Mouse (Mus musculus): Measurements from ENCODE around the gene Safb2. TPM values are rescaled to one million over a fixed set of nuclear protein-coding genes. Genes with fewer than 3 reads are reported as not detected.

Gene Safb2
- polyA plus RNA-seq, 2 experiments = 16.8 to 40.2 TPM

DNA sequence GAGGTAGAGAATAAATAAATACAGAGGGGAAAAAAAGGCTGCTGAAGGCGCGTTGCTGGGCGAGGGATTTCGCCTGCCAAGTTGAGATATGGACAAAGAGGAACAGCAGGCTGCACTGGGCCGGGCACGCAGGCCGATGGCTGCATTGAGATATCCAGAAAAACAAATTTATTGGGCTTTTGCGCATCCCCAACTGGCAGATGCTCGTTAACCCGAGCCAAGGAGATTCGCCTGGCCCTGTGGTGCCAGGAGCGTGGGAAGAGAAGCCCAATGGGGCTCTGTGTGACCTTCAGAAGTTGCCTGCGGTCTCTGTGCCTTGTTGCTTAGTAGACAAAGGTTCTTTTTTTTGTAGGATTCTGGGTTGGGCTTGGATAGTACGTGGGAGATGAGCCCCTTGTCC is 48.2 kb downstream of the Safb2 start:
- no peak for TF ChIP-seq EP300 (IDR thresholded peaks at IDR 0.05; ENCODE audit: low read depth)
- TF ChIP-seq CTCF (IDR thresholded peaks at IDR 0.05; ENCODE audit: low read depth) = no peak
- H3K9me3 ChIP-seq (ENCODE audit: control insufficient read depth, low read length) = no peaks in the 10 kb centered on the region
- H3K4me2 ChIP-seq (ENCODE audit: low read depth) = no peak overlapping the region
- no peak for DNase-seq (ENCODE audit: low read depth in 3 of 3, low spot score in 3 of 3)
- no peaks in the 10 kb centered on the region for H3K27me3 ChIP-seq (ENCODE audit: control insufficient read depth, insufficient read depth, low read length)
- H3K4me1 ChIP-seq (replicated peaks; ENCODE audit: control insufficient read depth in 2 of 2, insufficient read depth in 2 of 2, low read length in 1 of 2) = no peaks in the 10 kb centered on the region
- H3K36me3 ChIP-seq (replicated peaks; ENCODE audit: control insufficient read depth, insufficient read depth, low read depth) = no peaks in the 10 kb centered on the region
- ATAC-seq (ENCODE audit: insufficient read depth) = no peak
- no peak overlapping the region for H3K9ac ChIP-seq (replicated peaks)
- H3K27ac ChIP-seq = no peak overlapping the region
- 45% methylated on average over 14 of the region's 14 CpGs for WGBS (ENCODE audit: insufficient replicate concordance)
- no peak overlapping the region for H3K4me3 ChIP-seq (ENCODE audit: insufficient read depth in 1 of 2, low read depth in 2 of 2, low read length in 2 of 2)

DNA sequence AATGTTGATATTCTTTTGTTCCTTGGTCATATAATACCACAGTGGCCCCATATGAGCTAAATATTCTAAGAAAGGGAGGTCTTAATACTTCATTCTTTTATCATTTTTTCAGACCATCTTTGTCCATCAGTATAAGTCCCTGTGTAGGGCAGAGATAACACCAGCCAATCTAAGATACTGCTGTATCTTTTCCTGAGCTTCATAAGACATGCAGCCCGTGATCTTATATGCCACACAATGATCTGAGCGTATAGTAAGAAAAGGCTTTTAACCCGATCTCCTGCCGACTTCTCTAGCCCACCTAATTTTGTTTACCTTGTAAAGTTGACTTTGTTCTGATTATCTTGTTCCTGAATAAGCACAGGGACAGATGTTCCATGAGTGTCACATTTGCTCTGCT is 59.4 kb downstream of the Safb2 start:
- Histone ChIP-seq H3K9ac (replicated peaks) (no peak overlapping the region), H3K36me3 (replicated peaks; ENCODE audit: control insufficient read depth, insufficient read depth, low read depth) (no peaks in the 10 kb centered on the region), H3K27ac (no peak overlapping the region), H3K4me2 (ENCODE audit: low read depth) (no peak overlapping the region), H3K4me1 (replicated peaks; ENCODE audit: control insufficient read depth in 2 of 2, insufficient read depth in 2 of 2, low read length in 1 of 2) (no peaks in the 10 kb centered on the region), H3K9me3 (ENCODE audit: control insufficient read depth, low read length) (no peaks in the 10 kb centered on the region), H3K27me3 (ENCODE audit: control insufficient read depth, insufficient read depth, low read length) (no peaks in the 10 kb centered on the region), H3K4me3 (ENCODE audit: insufficient read depth in 1 of 2, low read depth in 2 of 2, low read length in 2 of 2) (no peak overlapping the region)
- 37% methylated on average over 4 of the region's 4 CpGs for WGBS (ENCODE audit: insufficient replicate concordance)
- ATAC-seq (ENCODE audit: insufficient read depth) (no peak), DNase-seq (ENCODE audit: low read depth in 3 of 3, low spot score in 3 of 3) (no peak)
- TF ChIP-seq EP300 (IDR thresholded peaks at IDR 0.05; ENCODE audit: low read depth) (no peak), CTCF (IDR thresholded peaks at IDR 0.05; ENCODE audit: low read depth) (no peak)

DNA sequence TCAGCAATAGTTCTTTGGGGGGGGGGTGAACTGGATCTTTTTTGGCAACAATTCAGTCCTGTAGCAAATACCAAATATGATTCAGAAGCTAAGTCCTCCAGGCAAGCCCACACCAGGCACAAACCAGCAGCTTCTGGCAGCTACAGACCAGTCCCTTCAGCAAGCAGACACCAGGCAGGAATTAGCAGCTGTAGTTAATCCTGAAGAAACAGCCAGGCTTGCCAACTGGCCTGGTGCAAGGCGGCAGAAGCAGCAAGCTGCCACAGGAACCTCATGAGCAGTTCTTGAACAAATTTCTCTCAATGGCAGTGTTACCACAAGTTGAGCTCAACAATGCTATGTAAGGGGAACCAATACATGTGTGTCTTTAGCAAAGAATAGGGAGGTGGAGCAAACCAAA is 61.6 kb downstream of the Safb2 start:
- H3K4me2 ChIP-seq (ENCODE audit: low read depth) = no peak overlapping the region
- no peak for ATAC-seq (ENCODE audit: insufficient read depth)
- TF ChIP-seq EP300 (IDR thresholded peaks at IDR 0.05; ENCODE audit: low read depth) (no peak), CTCF (IDR thresholded peaks at IDR 0.05; ENCODE audit: low read depth) (no peak)
- WGBS (ENCODE audit: insufficient replicate concordance) = 42% methylated on average over 1 of the region's 1 CpGs
- no peaks in the 10 kb centered on the region for H3K36me3 ChIP-seq (replicated peaks; ENCODE audit: control insufficient read depth, insufficient read depth, low read depth)
- DNase-seq (ENCODE audit: low read depth in 3 of 3, low spot score in 3 of 3) = no peak
- H3K9ac ChIP-seq (replicated peaks) = no peak overlapping the region
- H3K27ac ChIP-seq = no peak overlapping the region
- H3K4me1 ChIP-seq (replicated peaks; ENCODE audit: control insufficient read depth in 2 of 2, insufficient read depth in 2 of 2, low read length in 1 of 2) = no peaks in the 10 kb centered on the region
- H3K9me3 ChIP-seq (ENCODE audit: control insufficient read depth, low read length) = no peaks in the 10 kb centered on the region
- H3K27me3 ChIP-seq (ENCODE audit: control insufficient read depth, insufficient read depth, low read length) = no peaks in the 10 kb centered on the region
- no peak overlapping the region for H3K4me3 ChIP-seq (ENCODE audit: insufficient read depth in 1 of 2, low read depth in 2 of 2, low read length in 2 of 2)

DNA sequence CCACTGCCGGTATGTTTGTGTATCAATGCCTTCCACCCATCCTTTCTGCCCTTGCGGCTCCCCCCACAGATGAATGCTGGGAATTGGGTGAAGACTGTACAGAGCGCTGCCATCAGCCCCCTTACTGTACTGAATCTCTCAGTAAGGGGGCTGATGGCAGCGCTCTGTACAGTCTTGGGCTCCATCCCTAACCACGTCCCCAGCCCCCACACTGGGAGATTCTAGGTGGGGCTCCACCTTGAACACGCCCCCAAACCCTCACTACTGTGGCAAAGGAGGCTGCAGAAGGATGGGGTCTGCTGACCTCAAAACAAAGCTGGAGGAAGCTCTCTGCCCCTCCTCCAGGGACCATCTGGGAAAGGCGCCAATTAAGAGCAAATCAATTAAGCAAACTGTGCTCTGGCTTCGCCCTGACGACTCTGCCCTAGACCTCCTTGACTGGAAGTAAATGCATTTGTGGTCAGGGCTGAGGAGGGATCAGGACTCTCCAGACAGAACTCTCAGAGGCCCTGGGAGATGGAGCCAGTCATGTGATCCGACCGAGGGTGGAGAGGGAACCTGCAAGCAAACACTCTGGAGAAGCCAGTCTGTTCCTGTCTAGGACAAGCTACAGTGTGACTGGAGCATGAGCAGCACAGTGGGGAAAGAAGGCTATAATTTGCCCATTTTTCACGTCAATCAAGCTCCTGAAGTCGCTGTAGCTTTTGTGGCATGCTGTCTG is 68.5 kb downstream of the Safb2 start:
- Histone ChIP-seq H3K27ac (no peak overlapping the region), H3K4me1 (replicated peaks; ENCODE audit: control insufficient read depth in 2 of 2, insufficient read depth in 2 of 2, low read length in 1 of 2) (no peaks in the 10 kb centered on the region), H3K4me3 (ENCODE audit: insufficient read depth in 1 of 2, low read depth in 2 of 2, low read length in 2 of 2) (no peak overlapping the region), H3K36me3 (replicated peaks; ENCODE audit: control insufficient read depth, insufficient read depth, low read depth) (no peaks in the 10 kb centered on the region), H3K27me3 (ENCODE audit: control insufficient read depth, insufficient read depth, low read length) (peaks cover 37% of the 10 kb centered on the region), H3K9me3 (ENCODE audit: control insufficient read depth, low read length) (no peaks in the 10 kb centered on the region), H3K4me2 (ENCODE audit: low read depth) (no peak overlapping the region), H3K9ac (replicated peaks) (no peak overlapping the region)
- WGBS (ENCODE audit: insufficient replicate concordance) = 16% methylated on average over 13 of the region's 13 CpGs
- ATAC-seq (ENCODE audit: insufficient read depth) (no peak), DNase-seq (ENCODE audit: low read depth in 3 of 3, low spot score in 3 of 3) (no peak)
- TF ChIP-seq EP300 (IDR thresholded peaks at IDR 0.05; ENCODE audit: low read depth) (no peak), CTCF (IDR thresholded peaks at IDR 0.05; ENCODE audit: low read depth) (no peak)

DNA sequence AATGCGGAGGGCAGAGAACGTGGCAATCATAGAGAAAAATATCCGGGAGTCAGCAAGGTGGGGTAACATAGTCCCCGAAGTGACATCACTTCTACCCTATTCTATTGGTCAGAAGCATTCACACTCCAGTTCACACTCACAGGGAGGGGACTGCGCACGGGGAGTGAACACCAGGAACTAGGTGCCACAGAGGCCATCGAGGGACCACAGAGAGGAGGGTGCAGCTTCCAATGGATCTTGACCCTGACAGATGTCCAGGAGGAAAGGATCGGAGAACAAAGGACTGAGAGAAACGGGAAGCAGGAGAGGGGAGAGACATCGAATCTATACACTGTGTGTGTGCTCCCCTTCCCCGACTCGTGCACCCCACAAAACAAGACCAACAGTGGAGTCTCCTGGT is 69.5 kb downstream of the Safb2 start:
- no peak for TF ChIP-seq EP300 (IDR thresholded peaks at IDR 0.05; ENCODE audit: low read depth)
- no peak for TF ChIP-seq CTCF (IDR thresholded peaks at IDR 0.05; ENCODE audit: low read depth)
- 40% methylated on average over 12 of the region's 12 CpGs for WGBS (ENCODE audit: insufficient replicate concordance)
- peaks cover 47% of the 10 kb centered on the region for H3K27me3 ChIP-seq (ENCODE audit: control insufficient read depth, insufficient read depth, low read length)
- no peak overlapping the region for H3K9ac ChIP-seq (replicated peaks)
- no peak for ATAC-seq (ENCODE audit: insufficient read depth)
- no peaks in the 10 kb centered on the region for H3K36me3 ChIP-seq (replicated peaks; ENCODE audit: control insufficient read depth, insufficient read depth, low read depth)
- H3K9me3 ChIP-seq (ENCODE audit: control insufficient read depth, low read length) = no peaks in the 10 kb centered on the region
- no peak overlapping the region for H3K4me2 ChIP-seq (ENCODE audit: low read depth)
- no peak overlapping the region for H3K4me3 ChIP-seq (ENCODE audit: insufficient read depth in 1 of 2, low read depth in 2 of 2, low read length in 2 of 2)
- H3K4me1 ChIP-seq (replicated peaks; ENCODE audit: control insufficient read depth in 2 of 2, insufficient read depth in 2 of 2, low read length in 1 of 2) = no peaks in the 10 kb centered on the region
- no peak for DNase-seq (ENCODE audit: low read depth in 3 of 3, low spot score in 3 of 3)
- H3K27ac ChIP-seq = no peak overlapping the region

Data from liver, embryonic 14.5 days (tissue).